In genomic region chr6:16077195-16077810, GRCm38 (mm10) we compare ENCODE assay signal across 21 mouse cellular contexts.
DNase-seq lines count a peak whose midpoint lies in the region; ATAC-seq lines count a peak whose summit lies in the region.
"Had no signal": no experiment of that assay in that cellular context is flagged by ENCODE, and none has a peak within 500 bp of the region (broad histone marks: within the 10 kb centered on the region; RNA-seq: fewer than 3 reads in every experiment).

No protein-coding gene starts in this region.

- H3K4me1 ChIP-seq in hindbrain, embryonic 12.5 days: no peaks in the 10 kb centered on the region
- no peaks in the 10 kb centered on the region for H3K4me1 ChIP-seq in hindbrain, embryonic 10.5 days (replicated peaks)
- no peaks in the 10 kb centered on the region for H3K4me1 ChIP-seq in midbrain, embryonic 12.5 days
- H3K4me1 ChIP-seq in midbrain, embryonic 10.5 days: no peaks in the 10 kb centered on the region
- H3K4me1 ChIP-seq in forebrain, embryonic 15.5 days: peaks cover 16% of the 10 kb centered on the region
- no peaks in the 10 kb centered on the region for H3K4me1 ChIP-seq in neural tube, embryonic 14.5 days (ENCODE audit: control insufficient read depth, insufficient read depth, low read length)
- H3K4me1 ChIP-seq: heart, embryonic 10.5 days; liver, embryonic 15.5 days; stomach, embryonic 15.5 days had no signal

- H3K36me3 ChIP-seq in hindbrain, embryonic 12.5 days: no peaks in the 10 kb centered on the region
- H3K36me3 ChIP-seq in hindbrain, embryonic 10.5 days: no peaks in the 10 kb centered on the region
- no peaks in the 10 kb centered on the region for H3K36me3 ChIP-seq in midbrain, embryonic 12.5 days
- no peaks in the 10 kb centered on the region for H3K36me3 ChIP-seq in midbrain, embryonic 10.5 days
- no peaks in the 10 kb centered on the region for H3K36me3 ChIP-seq in forebrain, embryonic 15.5 days
- no peaks in the 10 kb centered on the region for H3K36me3 ChIP-seq in neural tube, embryonic 14.5 days (ENCODE audit: control insufficient read depth, insufficient read depth, low read length)
- H3K36me3 ChIP-seq: heart, embryonic 10.5 days; limb, embryonic 15.5 days; liver, embryonic 15.5 days; stomach, embryonic 15.5 days had no signal

- no peaks in the 10 kb centered on the region for H3K27me3 ChIP-seq in hindbrain, embryonic 12.5 days
- H3K27me3 ChIP-seq in hindbrain, embryonic 10.5 days (ENCODE audit: insufficient read depth, poor library complexity, severe bottlenecking): no peaks in the 10 kb centered on the region
- no peaks in the 10 kb centered on the region for H3K27me3 ChIP-seq in midbrain, embryonic 12.5 days
- no peaks in the 10 kb centered on the region for H3K27me3 ChIP-seq in midbrain, embryonic 10.5 days (ENCODE audit: low read depth, poor library complexity, severe bottlenecking)
- no peaks in the 10 kb centered on the region for H3K27me3 ChIP-seq in forebrain, embryonic 15.5 days
- no peaks in the 10 kb centered on the region for H3K27me3 ChIP-seq in neural tube, embryonic 14.5 days (ENCODE audit: control insufficient read depth, insufficient read depth, low read length)
- H3K27me3 ChIP-seq: CH12.LX; limb, embryonic 15.5 days; liver, embryonic 15.5 days; stomach, embryonic 15.5 days had no signal

- ATAC-seq in hindbrain, embryonic 12.5 days (ENCODE audit: low FRiP score): 0 out of 2 replicates have a peak, but pooled peaks have one; percentile 69
- peak; percentile 74 for ATAC-seq in midbrain, embryonic 12.5 days (ENCODE audit: low FRiP score, low read depth)
- peak; percentile 75; the same call in 1 of the 2 replicates for ATAC-seq in forebrain, embryonic 15.5 days (replicated peaks)
- ATAC-seq in neural tube, embryonic 14.5 days (ENCODE audit: low read depth): peak; percentile 50; the same call in 1 of the 2 replicates
- ATAC-seq: inflammation-experienced regulatory T-cells, adult 6 months had no signal

- H3K9ac ChIP-seq in hindbrain, embryonic 12.5 days: no peak overlapping the region
- no peak overlapping the region for H3K9ac ChIP-seq in midbrain, embryonic 12.5 days (replicated peaks)
- no peak overlapping the region for H3K9ac ChIP-seq in forebrain, embryonic 15.5 days (replicated peaks)
- no peak overlapping the region for H3K9ac ChIP-seq in neural tube, embryonic 14.5 days (replicated peaks; ENCODE audit: low read depth, low read length)
- H3K9ac ChIP-seq: limb, embryonic 15.5 days; liver, embryonic 15.5 days; stomach, embryonic 15.5 days had no signal

- H3K4me3 ChIP-seq in hindbrain, embryonic 12.5 days: no peak overlapping the region
- H3K4me3 ChIP-seq in hindbrain, embryonic 10.5 days: no peak overlapping the region
- H3K4me3 ChIP-seq in midbrain, embryonic 12.5 days: no peak overlapping the region
- no peak overlapping the region for H3K4me3 ChIP-seq in midbrain, embryonic 10.5 days
- no peak overlapping the region for H3K4me3 ChIP-seq in forebrain, embryonic 15.5 days
- H3K4me3 ChIP-seq in neural tube, embryonic 14.5 days (ENCODE audit: low read depth, low read length): no peak overlapping the region
- H3K4me3 ChIP-seq: gastrocnemius, adult 2 months; heart, embryonic 10.5 days; limb, embryonic 15.5 days; liver, embryonic 15.5 days; stomach, embryonic 15.5 days had no signal

- no peak for DNase-seq in hindbrain, embryonic 10.5 days (ENCODE audit: low spot score)
- no peak for DNase-seq in midbrain, embryonic 10.5 days (ENCODE audit: low spot score)
- DNase-seq in urinary bladder, postnatal 10 days (ENCODE audit: low spot score): no peak
- no peak for DNase-seq in adrenal gland, postnatal 4 days (ENCODE audit: low spot score in 2 of 2)
- DNase-seq: adrenal gland, postnatal 25 days; cerebellum, adult 18-20 months; cerebellum, postnatal 36 days; gastrocnemius, adult 2 months; kidney, adult 2 months; kidney, postnatal 4 days; thymus, adult 18-20 months had no signal

- H3K4me2 ChIP-seq in hindbrain, embryonic 12.5 days (replicated peaks): no peak overlapping the region
- H3K4me2 ChIP-seq in midbrain, embryonic 12.5 days (replicated peaks): no peak overlapping the region
- H3K4me2 ChIP-seq in forebrain, embryonic 15.5 days (replicated peaks): no peak overlapping the region
- no peak overlapping the region for H3K4me2 ChIP-seq in neural tube, embryonic 14.5 days (ENCODE audit: low read depth, low read length)
- H3K4me2 ChIP-seq: limb, embryonic 15.5 days; liver, embryonic 15.5 days; stomach, embryonic 15.5 days had no signal

- H3K27ac ChIP-seq in hindbrain, embryonic 12.5 days: no peak overlapping the region
- H3K27ac ChIP-seq in hindbrain, embryonic 10.5 days: no peak overlapping the region
- no peak overlapping the region for H3K27ac ChIP-seq in midbrain, embryonic 12.5 days (replicated peaks)
- no peak overlapping the region for H3K27ac ChIP-seq in midbrain, embryonic 10.5 days (replicated peaks)
- no peak overlapping the region for H3K27ac ChIP-seq in forebrain, embryonic 15.5 days (replicated peaks)
- H3K27ac ChIP-seq in neural tube, embryonic 14.5 days (ENCODE audit: low read depth, low read length): no peak overlapping the region
- H3K27ac ChIP-seq: gastrocnemius, adult 2 months; heart, embryonic 10.5 days; limb, embryonic 15.5 days; liver, embryonic 15.5 days; stomach, embryonic 15.5 days had no signal

- 69% methylated on average over 4 of the region's 4 CpGs for WGBS in hindbrain, embryonic 12.5 days
- 73% methylated on average over 4 of the region's 4 CpGs for WGBS in hindbrain, embryonic 10.5 days
- 75% methylated on average over 4 of the region's 4 CpGs for WGBS in midbrain, embryonic 12.5 days
- 81% methylated on average over 4 of the region's 4 CpGs for WGBS in midbrain, embryonic 10.5 days
- 22% methylated on average over 4 of the region's 4 CpGs for WGBS in forebrain, embryonic 15.5 days
- 51% methylated on average over 4 of the region's 4 CpGs for WGBS in neural tube, embryonic 14.5 days

- H3K9me3 ChIP-seq in hindbrain, embryonic 12.5 days (replicated peaks): no peaks in the 10 kb centered on the region
- no peaks in the 10 kb centered on the region for H3K9me3 ChIP-seq in hindbrain, embryonic 10.5 days
- no peaks in the 10 kb centered on the region for H3K9me3 ChIP-seq in midbrain, embryonic 12.5 days
- no peaks in the 10 kb centered on the region for H3K9me3 ChIP-seq in midbrain, embryonic 10.5 days (replicated peaks)
- no peaks in the 10 kb centered on the region for H3K9me3 ChIP-seq in forebrain, embryonic 15.5 days
- H3K9me3 ChIP-seq in neural tube, embryonic 14.5 days (ENCODE audit: control insufficient read depth, low read length): no peaks in the 10 kb centered on the region
- H3K9me3 ChIP-seq: heart, embryonic 10.5 days; limb, embryonic 15.5 days; liver, embryonic 15.5 days; stomach, embryonic 15.5 days had no signal
